ENCODE assay signal across 1 mouse cellular context in the genomic region with DNA sequence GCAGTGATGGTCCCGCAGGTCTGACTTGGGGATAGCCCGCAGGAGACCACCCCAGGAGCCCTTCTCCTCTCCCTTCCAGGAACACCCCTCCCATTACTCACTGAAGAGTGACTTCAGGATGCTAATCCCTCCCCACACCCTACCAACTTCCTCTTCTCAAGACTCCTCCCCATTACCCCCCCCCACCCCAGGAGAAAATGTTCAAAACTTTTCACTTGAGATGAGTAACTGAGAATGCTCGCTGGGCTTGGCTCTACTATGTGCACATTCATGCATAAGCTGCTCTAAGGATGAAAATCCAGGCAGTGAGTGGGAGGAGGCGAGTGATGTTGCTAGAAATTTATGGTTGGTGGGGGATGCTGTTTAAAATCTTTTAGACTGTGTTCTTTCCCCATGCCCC.
TF ChIP-seq lines count a peak whose summit lies in the region.

No protein-coding gene starts in this region.

TF ChIP-seq in CH12.LX, 34 proteins besides CTCF, POLR2A, EP300 and RAD21 (continued from another document):
- no peak for TF ChIP-seq USF1 (IDR thresholded peaks at IDR 0.05; ENCODE audit: low read depth, low read length)
- TF ChIP-seq JUND (conservative IDR thresholded peaks at IDR 0.05; ENCODE audit: low read depth, low read length): no peak
- TF ChIP-seq ZC3H11A (IDR thresholded peaks at IDR 0.05; ENCODE audit: low read depth, low read length): no peak
- TF ChIP-seq ZMIZ1 (IDR thresholded peaks at IDR 0.05; ENCODE audit: low read depth, low read length): no peak
- no peak for TF ChIP-seq IRF4 (IDR thresholded peaks at IDR 0.05; ENCODE audit: low read depth, low read length)
- no peak for TF ChIP-seq USF2 (conservative IDR thresholded peaks at IDR 0.05; ENCODE audit: low read depth, low read length)
- TF ChIP-seq MAZ (IDR thresholded peaks at IDR 0.05; ENCODE audit: low read depth, low read length): no peak
- TF ChIP-seq TCF12 (IDR thresholded peaks at IDR 0.05; ENCODE audit: low read depth, low read length): no peak
- TF ChIP-seq POLR2AphosphoS2 (IDR thresholded peaks at IDR 0.05; ENCODE audit: low read depth, low read length): no peak
- no peak for TF ChIP-seq KAT2A (IDR thresholded peaks at IDR 0.05; ENCODE audit: insufficient replicate concordance, low read length)
- TF ChIP-seq SIN3A (IDR thresholded peaks at IDR 0.05; ENCODE audit: low read length): no peak
- TF ChIP-seq ZNF384 (IDR thresholded peaks at IDR 0.05; ENCODE audit: low read depth, low read length): no peak
- TF ChIP-seq CHD2 (IDR thresholded peaks at IDR 0.05; ENCODE audit: low read length): no peak
- no peak for TF ChIP-seq PAX5 (IDR thresholded peaks at IDR 0.05; ENCODE audit: low read length)
- TF ChIP-seq ETS1 (conservative IDR thresholded peaks at IDR 0.05; ENCODE audit: low read depth, low read length): no peak
- no peak for TF ChIP-seq MEF2A (IDR thresholded peaks at IDR 0.05; ENCODE audit: borderline replicate concordance, low read depth, low read length)
- TF ChIP-seq MAFK (IDR thresholded peaks at IDR 0.05; ENCODE audit: insufficient replicate concordance, low read length): no peak
